Mouse (Mus musculus): ENCODE data around the gene Gpr37l1. TPM values are rescaled to one million over a fixed set of nuclear protein-coding genes. Genes with fewer than 3 reads are reported as not detected.
"Not testable (repeated sequence)": the region's sequence is repeated elsewhere in the genome, so short reads cannot be mapped to it uniquely, and the experiment has no call there.

Gpr37l1 gene
- polyA plus RNA-seq, 1 experiment: not detected

GRCm38 (mm10) chr1:135199014-135199819 is 31.7 kb upstream of the Gpr37l1 start:
- H3K36me3 ChIP-seq (replicated peaks; ENCODE audit: low read length): no peaks in the 10 kb centered on the region
- 0 out of 2 replicates have a peak, but pooled peaks cover 2% of the 10 kb centered on the region for H3K9me3 ChIP-seq
- peak overlapping the region; percentile 25 for H3K4me3 ChIP-seq (replicated peaks)
- H3K27me3 ChIP-seq (replicated peaks): peaks cover 60% of the 10 kb centered on the region
- peaks cover 31% of the 10 kb centered on the region for H3K4me1 ChIP-seq
- TF ChIP-seq FLI1 (IDR thresholded peaks at IDR 0.05; ENCODE audit: low read length) (no peak), GATA1 (IDR thresholded peaks at IDR 0.05; ENCODE audit: borderline replicate concordance, low read length) (no peak)

GRCm38 (mm10) chr1:135198412-135198811 is 30.9 kb upstream of the Gpr37l1 start:
- Histone ChIP-seq H3K4me3 (replicated peaks) (no peak overlapping the region), H3K27me3 (replicated peaks) (peaks cover 56% of the 10 kb centered on the region), H3K9me3 (no peaks in the 10 kb centered on the region), H3K36me3 (replicated peaks; ENCODE audit: low read length) (no peaks in the 10 kb centered on the region), H3K4me1 (peaks cover 37% of the 10 kb centered on the region)
- TF ChIP-seq FLI1 (IDR thresholded peaks at IDR 0.05; ENCODE audit: low read length) (no peak), GATA1 (IDR thresholded peaks at IDR 0.05; ENCODE audit: borderline replicate concordance, low read length) (no peak)

GRCm38 (mm10) chr1:135195907-135196440 is 28.5 kb upstream of the Gpr37l1 start:
- H3K36me3 ChIP-seq (replicated peaks; ENCODE audit: low read length): no peaks in the 10 kb centered on the region
- H3K27me3 ChIP-seq (replicated peaks): peaks cover 40% of the 10 kb centered on the region
- no peak overlapping the region for H3K4me3 ChIP-seq (replicated peaks)
- no peaks in the 10 kb centered on the region for H3K9me3 ChIP-seq
- no peak for TF ChIP-seq GATA1 (IDR thresholded peaks at IDR 0.05; ENCODE audit: borderline replicate concordance, low read length)
- no peak for TF ChIP-seq FLI1 (IDR thresholded peaks at IDR 0.05; ENCODE audit: low read length)
- peaks cover 52% of the 10 kb centered on the region for H3K4me1 ChIP-seq

- H3K27me3 ChIP-seq (replicated peaks): peaks cover 33% of the 10 kb centered on the region
- H3K9me3 ChIP-seq; H3K36me3 ChIP-seq (replicated peaks; ENCODE audit: low read length); H3K4me3 ChIP-seq (replicated peaks): not testable (repeated sequence)
- H3K4me1 ChIP-seq: peaks cover 47% of the 10 kb centered on the region
Measured at GRCm38 (mm10) chr1:135194335-135194734, 26.9 kb upstream of the Gpr37l1 start.

- Histone ChIP-seq H3K27me3 (replicated peaks) (peaks cover 34% of the 10 kb centered on the region), H3K36me3 (replicated peaks; ENCODE audit: low read length) (no peaks in the 10 kb centered on the region), H3K4me3 (replicated peaks) (no peak overlapping the region), H3K4me1 (peaks cover 28% of the 10 kb centered on the region), H3K9me3 (no peaks in the 10 kb centered on the region)
- no peak for TF ChIP-seq GATA1 (IDR thresholded peaks at IDR 0.05; ENCODE audit: borderline replicate concordance, low read length)
- TF ChIP-seq FLI1 (IDR thresholded peaks at IDR 0.05; ENCODE audit: low read length): no peak
Measured at GRCm38 (mm10) chr1:135189186-135189585, 21.7 kb upstream of the Gpr37l1 start.

- no peak overlapping the region for H3K4me3 ChIP-seq (replicated peaks)
- peaks cover 42% of the 10 kb centered on the region for H3K27me3 ChIP-seq (replicated peaks)
- H3K36me3 ChIP-seq (replicated peaks; ENCODE audit: low read length): no peaks in the 10 kb centered on the region
- no peaks in the 10 kb centered on the region for H3K9me3 ChIP-seq
- H3K4me1 ChIP-seq: peaks cover 22% of the 10 kb centered on the region
- TF ChIP-seq FLI1 (IDR thresholded peaks at IDR 0.05; ENCODE audit: low read length) (no peak), GATA1 (IDR thresholded peaks at IDR 0.05; ENCODE audit: borderline replicate concordance, low read length) (no peak)
Measured at GRCm38 (mm10) chr1:135188197-135188596, 20.7 kb upstream of the Gpr37l1 start.

- not testable (repeated sequence) for H3K4me3 ChIP-seq (replicated peaks)
- peaks cover 15% of the 10 kb centered on the region for H3K4me1 ChIP-seq
Measured at GRCm38 (mm10) chr1:135187016-135187415, 19.5 kb upstream of the Gpr37l1 start.

GRCm38 (mm10) chr1:135186427-135186826 is 18.9 kb upstream of the Gpr37l1 start:
- Histone ChIP-seq H3K27me3 (replicated peaks) (peaks cover 58% of the 10 kb centered on the region), H3K4me1 (peaks cover 13% of the 10 kb centered on the region), H3K4me3 (replicated peaks) (peak overlapping the region; percentile 33), H3K36me3 (replicated peaks; ENCODE audit: low read length) (no peaks in the 10 kb centered on the region), H3K9me3 (no peaks in the 10 kb centered on the region)
- TF ChIP-seq FLI1 (IDR thresholded peaks at IDR 0.05; ENCODE audit: low read length) (no peak), GATA1 (IDR thresholded peaks at IDR 0.05; ENCODE audit: borderline replicate concordance, low read length) (no peak)

More at GRCm38 (mm10) chr1:135187016-135187415, 19.5 kb upstream of the Gpr37l1 start:
- not testable (repeated sequence) for H3K9me3 ChIP-seq; H3K36me3 ChIP-seq (replicated peaks; ENCODE audit: low read length)
- peaks cover 52% of the 10 kb centered on the region for H3K27me3 ChIP-seq (replicated peaks)

- no peak overlapping the region for H3K4me3 ChIP-seq (replicated peaks)
- no peaks in the 10 kb centered on the region for H3K36me3 ChIP-seq (replicated peaks; ENCODE audit: low read length)
- H3K27me3 ChIP-seq (replicated peaks): peaks cover 59% of the 10 kb centered on the region
- no peaks in the 10 kb centered on the region for H3K9me3 ChIP-seq
- H3K4me1 ChIP-seq: peaks cover 13% of the 10 kb centered on the region
- TF ChIP-seq GATA1 (IDR thresholded peaks at IDR 0.05; ENCODE audit: borderline replicate concordance, low read length) (no peak), FLI1 (IDR thresholded peaks at IDR 0.05; ENCODE audit: low read length) (no peak)
Measured at GRCm38 (mm10) chr1:135185936-135186335, 18.5 kb upstream of the Gpr37l1 start.

GRCm38 (mm10) chr1:135183941-135184570 is 16.6 kb upstream of the Gpr37l1 start:
- Histone ChIP-seq H3K36me3 (replicated peaks; ENCODE audit: low read length) (no peaks in the 10 kb centered on the region), H3K27me3 (replicated peaks) (peaks cover 66% of the 10 kb centered on the region), H3K4me1 (peaks cover 17% of the 10 kb centered on the region), H3K4me3 (replicated peaks) (no peak overlapping the region), H3K9me3 (no peaks in the 10 kb centered on the region)
- TF ChIP-seq FLI1 (IDR thresholded peaks at IDR 0.05; ENCODE audit: low read length) (no peak), GATA1 (IDR thresholded peaks at IDR 0.05; ENCODE audit: borderline replicate concordance, low read length) (no peak)
